Comparison of ENCODE assay signal across 24 mouse cellular contexts in the genomic region with DNA sequence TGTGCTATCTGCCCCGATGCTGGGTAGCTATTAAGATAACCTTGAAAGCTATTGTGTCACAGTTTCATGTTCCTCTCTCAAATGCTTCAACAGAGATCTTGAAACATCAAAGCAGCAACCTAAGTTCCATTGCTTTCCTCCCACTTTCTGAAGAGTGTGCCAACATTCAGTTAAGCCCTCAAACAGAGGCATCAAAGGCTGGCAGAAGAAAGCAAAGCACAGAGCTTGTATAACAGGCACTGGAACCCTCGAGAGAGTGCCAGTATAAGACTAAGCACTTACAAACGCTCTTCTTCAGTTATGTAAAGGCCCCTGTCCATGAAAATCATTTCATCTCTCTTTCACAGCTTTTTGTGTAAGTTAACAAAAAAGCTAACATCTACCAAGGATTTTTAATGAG.
DNase-seq lines count a peak whose midpoint lies in the region; ATAC-seq and TF ChIP-seq lines count a peak whose summit lies in the region.
"Had no signal": no experiment of that assay in that cellular context is flagged by ENCODE, and none has a peak within 500 bp of the region (broad histone marks: within the 10 kb centered on the region; RNA-seq: fewer than 3 reads in every experiment).

No protein-coding gene starts in this region.

- ATAC-seq in frontal cortex, adult (ENCODE audit: low TSS enrichment): peak; percentile 95
- ATAC-seq in midbrain, embryonic 11.5 days (ENCODE audit: low FRiP score): no peak
- no peak for ATAC-seq in midbrain, embryonic 16.5 days
- ATAC-seq: forebrain, embryonic 13.5 days; forebrain, embryonic 16.5 days had no signal

- DNase-seq in frontal cortex, postnatal 25 days (ENCODE audit: low spot score in 2 of 2): no peak
- DNase-seq in midbrain, embryonic 11.5 days (ENCODE audit: low spot score, missing footprints): peak; percentile 23
- DNase-seq in brain, adult 2 months (ENCODE audit: low read depth, low spot score): peak; percentile 70
- DNase-seq in brain, embryonic 14.5 days (ENCODE audit: low read depth): peak; percentile 47
- no peak for DNase-seq in limb, embryonic 10.5 days (ENCODE audit: low spot score)
- no peak for DNase-seq in layer of hippocampus, adult 2 months (ENCODE audit: low spot score in 2 of 2)
- DNase-seq: adrenal gland, adult 2 months; adrenal gland, postnatal 10 days; adrenal gland, postnatal 25 days; cerebellum, adult 11 months; cerebellum, adult 18-20 months; cerebellum, adult 8-10 months; cerebellum, adult 9-11 months; cerebellum, postnatal 14 days; cerebellum, postnatal 36 days; embryo, embryonic 11 days had no signal

- H3K36me3 ChIP-seq in midbrain, embryonic 11.5 days (ENCODE audit: control insufficient read depth, insufficient read depth, low read length): no peaks in the 10 kb centered on the region
- H3K36me3 ChIP-seq in midbrain, embryonic 16.5 days (ENCODE audit: control insufficient read depth, insufficient read depth, low read length): no peaks in the 10 kb centered on the region
- no peaks in the 10 kb centered on the region for H3K36me3 ChIP-seq in limb, embryonic 10.5 days
- H3K36me3 ChIP-seq: embryonic facial prominence, embryonic 13.5 days; embryonic facial prominence, embryonic 15.5 days; forebrain, embryonic 10.5 days had no signal

- H3K4me1 ChIP-seq in midbrain, embryonic 11.5 days (ENCODE audit: control insufficient read depth, insufficient read depth, low read length): no peaks in the 10 kb centered on the region
- H3K4me1 ChIP-seq in midbrain, embryonic 16.5 days (ENCODE audit: control insufficient read depth, insufficient read depth, low read length): no peaks in the 10 kb centered on the region
- no peaks in the 10 kb centered on the region for H3K4me1 ChIP-seq in limb, embryonic 10.5 days
- H3K4me1 ChIP-seq: embryonic facial prominence, embryonic 13.5 days; embryonic facial prominence, embryonic 15.5 days had no signal

- H3K27ac ChIP-seq in midbrain, embryonic 11.5 days (ENCODE audit: low read depth, low read length): no peak overlapping the region
- H3K27ac ChIP-seq in midbrain, embryonic 16.5 days (ENCODE audit: low read length): no peak overlapping the region
- no peak overlapping the region for H3K27ac ChIP-seq in limb, embryonic 10.5 days
- H3K27ac ChIP-seq in layer of hippocampus, adult 2 months: no peak overlapping the region
- H3K27ac ChIP-seq: embryonic facial prominence, embryonic 13.5 days; embryonic facial prominence, embryonic 15.5 days; forebrain, embryonic 10.5 days; forebrain, embryonic 13.5 days had no signal

- H3K9ac ChIP-seq in midbrain, embryonic 11.5 days (ENCODE audit: low read length): no peak overlapping the region
- H3K9ac ChIP-seq in midbrain, embryonic 16.5 days (ENCODE audit: low read depth, low read length): no peak overlapping the region
- H3K9ac ChIP-seq: embryonic facial prominence, embryonic 13.5 days; embryonic facial prominence, embryonic 15.5 days; forebrain, embryonic 13.5 days had no signal

- H3K9me3 ChIP-seq in midbrain, embryonic 11.5 days (ENCODE audit: control insufficient read depth, low read length): no peaks in the 10 kb centered on the region
- no peaks in the 10 kb centered on the region for H3K9me3 ChIP-seq in midbrain, embryonic 16.5 days (replicated peaks; ENCODE audit: control insufficient read depth, low read length, poor library complexity, severe bottlenecking)
- no peaks in the 10 kb centered on the region for H3K9me3 ChIP-seq in limb, embryonic 10.5 days (replicated peaks)
- H3K9me3 ChIP-seq: embryonic facial prominence, embryonic 13.5 days; embryonic facial prominence, embryonic 15.5 days; forebrain, embryonic 10.5 days; forebrain, embryonic 13.5 days had no signal

- no peak overlapping the region for H3K4me2 ChIP-seq in midbrain, embryonic 11.5 days
- no peak overlapping the region for H3K4me2 ChIP-seq in midbrain, embryonic 16.5 days (ENCODE audit: low read length)
- H3K4me2 ChIP-seq: embryonic facial prominence, embryonic 13.5 days; embryonic facial prominence, embryonic 15.5 days; forebrain, embryonic 13.5 days had no signal

- no peak for TF ChIP-seq CTCF in brain, embryonic 14.5 days (IDR thresholded peaks at IDR 0.05; ENCODE audit: borderline replicate concordance, extremely low read depth, insufficient read depth, insufficient read length)
- no peak for TF ChIP-seq CTCF in layer of hippocampus, adult 2 months (conservative IDR thresholded peaks at IDR 0.05)

- no peaks in the 10 kb centered on the region for H3K27me3 ChIP-seq in midbrain, embryonic 11.5 days (ENCODE audit: control insufficient read depth, insufficient read depth, low read length)
- no peaks in the 10 kb centered on the region for H3K27me3 ChIP-seq in midbrain, embryonic 16.5 days (ENCODE audit: control insufficient read depth, insufficient read depth, low read depth, low read length)
- H3K27me3 ChIP-seq in limb, embryonic 10.5 days (ENCODE audit: low read depth, poor library complexity, severe bottlenecking): no peaks in the 10 kb centered on the region
- H3K27me3 ChIP-seq: embryonic facial prominence, embryonic 13.5 days; embryonic facial prominence, embryonic 15.5 days; forebrain, embryonic 13.5 days had no signal

- 82% methylated on average over 3 of the region's 3 CpGs for WGBS in midbrain, embryonic 11.5 days
- WGBS in midbrain, embryonic 16.5 days: 51% methylated on average over 3 of the region's 3 CpGs
- WGBS in limb, embryonic 10.5 days: 82% methylated on average over 3 of the region's 3 CpGs

- H3K4me3 ChIP-seq in midbrain, embryonic 11.5 days (ENCODE audit: low read depth, low read length): no peak overlapping the region
- H3K4me3 ChIP-seq in midbrain, embryonic 16.5 days (ENCODE audit: low read depth, low read length): no peak overlapping the region
- no peak overlapping the region for H3K4me3 ChIP-seq in limb, embryonic 10.5 days
- H3K4me3 ChIP-seq in layer of hippocampus, adult 2 months: no peak overlapping the region
- H3K4me3 ChIP-seq: embryonic facial prominence, embryonic 13.5 days; embryonic facial prominence, embryonic 15.5 days; erythroblast, embryonic 14.5 days; forebrain, embryonic 10.5 days; forebrain, embryonic 13.5 days had no signal

- TF ChIP-seq POLR2A in brain, embryonic 14.5 days (IDR thresholded peaks at IDR 0.05; ENCODE audit: borderline replicate concordance, extremely low read depth, insufficient read depth, insufficient read length, poor library complexity, severe bottlenecking): no peak

Comparison
In these comparisons a context has a peak if more than half of its experiments do, and no peak if none do; other contexts are left out.
1. DNase-seq: peak in midbrain, embryonic 11.5 days (single experiment), brain, adult 2 months (single experiment) and brain, embryonic 14.5 days (single experiment); none in frontal cortex, postnatal 25 days (0 of 2), limb, embryonic 10.5 days (single experiment) and layer of hippocampus, adult 2 months (0 of 2).